Mouse (Mus musculus) heart, postnatal 0 days (tissue): ENCODE results near the gene Acer3. TPM values are rescaled to one million over a fixed set of nuclear protein-coding genes. Genes with fewer than 3 reads are reported as not detected.
"Not testable (repeated sequence)": the region's sequence is repeated elsewhere in the genome, so short reads cannot be mapped to it uniquely, and the experiment has no call there.

Experiments
- ATAC-seq: fragments of 200-750 bp; cut with Nextera tagmentation; 2 replicates; pipeline ENCODE4 v1.8.0; 2017; ENCODE audit warnings: low read depth, moderate number of reproducible peaks, moderate library complexity; ENCODE audit not compliant: insufficient read depth
- DNase-seq: peaks from one replicate; pipeline ENCODE4 v3.0.0-alpha.2; 2016; ENCODE audit warnings: low spot score
- H3K27ac ChIP-seq: fragments of 300-500 bp; sonication (generic); 2 replicates; pipeline ENCODE4 v1.5.1; 2014; ENCODE audit warnings: low read depth, mild to moderate bottlenecking
- H3K27me3 ChIP-seq: fragments of 300-500 bp; sonication (generic); 2 replicates; pipeline ENCODE4 v1.6.1; 2014; ENCODE audit warnings: low read length, mixed read lengths; ENCODE audit not compliant: control insufficient read depth, insufficient read depth
- H3K36me3 ChIP-seq: fragments of 300-500 bp; sonication (generic); replicated peaks from 2 replicates; pipeline ENCODE4 v1.6.1; 2014; ENCODE audit warnings: low read length, mixed read lengths; ENCODE audit not compliant: control insufficient read depth, insufficient read depth
- H3K4me1 ChIP-seq: fragments of 300-500 bp; sonication (generic); 2 replicates; pipeline ENCODE4 v1.6.1; 2014; ENCODE audit warnings: antibody characterized with exemption; ENCODE audit not compliant: control insufficient read depth, insufficient read depth
- H3K4me2 ChIP-seq: fragments of 300-500 bp; sonication (generic); 2 replicates; pipeline ENCODE4 v1.6.1; 2014; ENCODE audit warnings: low read depth, mild to moderate bottlenecking, low read length, moderate library complexity
- H3K4me3 ChIP-seq: fragments of 300-500 bp; sonication (generic); 2 replicates; pipeline ENCODE4 v1.5.1; 2014; ENCODE audit warnings: low read depth, low read length
- H3K9ac ChIP-seq: fragments of 300-500 bp; sonication (generic); replicated peaks from 2 replicates; pipeline ENCODE4 v1.6.1; 2014; ENCODE audit warnings: low read depth, low read length, mixed read lengths
- H3K9me3 ChIP-seq: fragments of 300-500 bp; sonication (generic); replicated peaks from 2 replicates; pipeline ENCODE4 v1.6.1; 2016; ENCODE audit warnings: low read length; ENCODE audit not compliant: control insufficient read depth
- CTCF ChIP-seq: IDR thresholded peaks from 2 replicates; pipeline ENCODE4 v1.5.1; 2016; ENCODE audit warnings: antibody characterized with exemption, control low read depth, low read depth
- EP300 ChIP-seq: IDR thresholded peaks from 2 replicates; pipeline ENCODE4 v1.6.1; 2016; ENCODE audit warnings: antibody characterized with exemption, low read depth
- WGBS: fragments of 180-500 bp; shearing (Covaris S2); extraction: QIAGEN DNeasy Blood & Tissue Kit; methylation state at CpG from one replicate; pipeline ENCODE4 v1.1.7; 2014; 5-methylcytosine and 5-hydroxymethylcytosine counted together
- polyA plus RNA-seq: library from polyadenylated mRNA; unstranded; fragments of >200 nt; fragmentation: Nextera tagmentation; extraction: Ambion mirVana; gene quantifications from 2 replicates; pipeline ENCODE4 v1.2.1, GENCODE M21; 2015
- total RNA-seq: library from RNA; depleted of rRNA; stranded (reverse); fragments of >200 nt; gene quantifications from 2 replicates; pipeline ENCODE4 v1.2.3, GENCODE M21; 2014; ENCODE audit warnings: low replicate concordance

The Acer3 gene
- total and polyA plus RNA-seq, 2 experiments from 2014 or later: 5.6 to 21.4 TPM

DNA sequence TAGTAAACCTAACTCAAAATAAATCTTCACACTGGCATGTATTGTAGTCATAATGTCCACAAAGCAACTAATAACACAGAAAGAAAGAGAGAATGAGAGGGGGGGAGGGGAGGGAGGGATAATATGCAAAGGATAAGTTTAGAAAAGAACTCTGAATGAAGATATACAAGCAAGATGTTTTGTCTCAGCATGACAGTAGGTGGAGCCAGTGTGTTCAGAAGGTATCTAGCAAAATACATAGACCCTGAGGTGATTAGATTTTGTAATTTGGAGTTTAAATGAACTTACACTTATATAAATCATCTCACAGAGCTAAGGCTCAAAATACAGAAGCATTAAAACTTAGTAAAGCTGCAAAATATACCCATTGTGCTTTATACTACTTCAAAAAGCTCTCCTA, 44.7 kb downstream of the Acer3 start:
- Histone ChIP-seq H3K36me3 (no peaks in the 10 kb centered on the region), H3K9me3 (no peaks in the 10 kb centered on the region; the same call in 1 of the 2 replicates), H3K4me2 (no peak overlapping the region), H3K27ac (no peak overlapping the region), H3K4me3 (no peak overlapping the region), H3K4me1 (no peaks in the 10 kb centered on the region), H3K9ac (no peak overlapping the region), H3K27me3 (no peaks in the 10 kb centered on the region)
- DNase-seq (no peak), ATAC-seq (no peak)
- TF ChIP-seq EP300 (no peak), CTCF (peak; percentile 43)

DNA sequence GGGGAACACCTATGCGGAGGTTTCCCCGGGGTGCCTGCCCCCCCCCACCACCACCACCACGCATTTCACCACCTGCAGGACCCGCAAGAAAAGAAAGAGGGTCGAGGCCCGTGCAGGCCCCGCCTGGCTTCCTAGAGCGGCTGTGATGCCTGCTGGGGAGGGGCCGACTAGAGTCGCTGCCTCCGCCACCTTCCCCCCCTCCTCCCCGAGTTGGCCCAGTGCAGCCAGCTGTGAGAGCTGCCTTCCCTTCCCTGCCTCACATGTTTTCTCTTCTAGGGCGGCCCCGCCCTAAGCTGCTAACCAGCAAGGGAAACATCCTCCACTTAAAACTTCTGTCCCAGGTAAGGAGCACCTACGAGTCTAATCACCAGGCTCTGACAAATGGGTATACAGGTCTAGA, 52.8 kb downstream of the Acer3 start:
- not testable (repeated sequence) for H3K36me3 ChIP-seq, H3K27ac ChIP-seq, H3K9ac ChIP-seq, DNase-seq, H3K4me1 ChIP-seq, ATAC-seq, H3K27me3 ChIP-seq, H3K9me3 ChIP-seq
- 29% methylated on average over 14 of the region's 15 CpGs for WGBS
- Histone ChIP-seq H3K4me2 (peak overlapping the region; percentile 50), H3K4me3 (peak overlapping the region; percentile 25)

DNA sequence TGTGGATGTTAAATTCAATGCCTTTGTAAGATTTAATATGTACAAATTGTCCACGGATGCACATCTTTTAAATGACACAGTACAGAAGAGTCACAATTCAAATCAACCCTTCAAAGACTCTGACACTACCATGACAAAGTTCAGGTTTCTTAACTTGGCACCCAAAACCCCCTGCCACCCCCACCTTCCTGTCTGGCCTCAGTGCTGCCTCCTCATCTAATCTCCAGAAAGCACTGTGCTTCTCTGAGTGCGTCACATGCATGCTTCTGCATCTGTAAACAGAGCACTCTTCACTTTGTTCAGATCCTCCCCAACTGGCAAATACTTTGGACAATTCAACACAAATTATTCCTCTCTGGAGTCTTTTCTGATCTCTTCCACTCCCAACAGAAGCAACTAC, 68.5 kb downstream of the Acer3 start:
- H3K27me3 ChIP-seq: no peaks in the 10 kb centered on the region
- WGBS: 72% methylated on average over 2 of the region's 2 CpGs
- H3K9ac ChIP-seq: no peak overlapping the region
- ATAC-seq (no peak), DNase-seq (no peak)
- no peak overlapping the region for H3K4me3 ChIP-seq
- H3K36me3 ChIP-seq: 0 out of 2 replicates have a peak, but pooled peaks cover 11% of the 10 kb centered on the region
- no peak overlapping the region for H3K4me2 ChIP-seq
- no peak overlapping the region for H3K27ac ChIP-seq
- H3K4me1 ChIP-seq: no peaks in the 10 kb centered on the region
- H3K9me3 ChIP-seq: no peaks in the 10 kb centered on the region
- TF ChIP-seq CTCF (no peak), EP300 (no peak)

DNA sequence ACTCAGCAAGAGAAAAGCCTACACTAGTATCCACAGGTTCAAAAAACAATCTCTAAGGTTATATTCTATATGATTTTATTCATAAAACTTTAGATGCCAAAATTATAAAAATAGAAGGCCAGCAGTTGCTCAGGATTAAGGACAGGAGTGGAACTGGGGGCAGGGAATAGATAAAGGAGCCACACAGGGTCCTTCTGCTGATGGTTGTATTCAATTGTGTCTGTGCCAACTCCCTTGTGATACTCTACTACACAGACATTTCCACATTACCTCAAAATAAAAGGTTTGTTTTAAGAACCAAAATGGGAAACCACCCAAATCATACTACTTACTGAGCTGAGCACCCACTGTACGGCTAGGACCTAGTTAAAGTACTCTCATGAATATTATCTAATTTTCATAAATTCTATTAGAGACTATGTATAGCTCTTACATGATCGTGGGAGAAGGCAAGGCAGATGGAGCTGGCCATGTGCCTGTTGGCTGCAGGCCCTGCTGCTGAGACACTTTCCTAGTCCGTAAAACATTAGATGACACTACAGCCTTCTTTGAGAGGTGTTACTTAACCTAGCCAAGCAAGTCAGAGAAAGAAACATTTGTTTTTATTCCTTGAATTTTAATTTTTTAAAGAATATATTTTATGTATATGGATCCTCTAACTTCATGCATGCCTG, 84.2 kb downstream of the Acer3 start:
- Histone ChIP-seq H3K4me3 (no peak overlapping the region), H3K27ac (peak overlapping the region; percentile 9; the same call in 1 of the 2 replicates), H3K4me1 (0 out of 2 replicates have a peak, but pooled peaks cover 10% of the 10 kb centered on the region), H3K9me3 (no peaks in the 10 kb centered on the region), H3K36me3 (no peaks in the 10 kb centered on the region), H3K4me2 (peak overlapping the region; percentile 11; the same call in 1 of the 2 replicates), H3K27me3 (no peaks in the 10 kb centered on the region), H3K9ac (no peak overlapping the region)
- peak; percentile 82 for ATAC-seq
- peak; percentile 51 for DNase-seq
- TF ChIP-seq CTCF: no peak
- TF ChIP-seq EP300: no peak
- 19% methylated on average over 3 of the region's 3 CpGs for WGBS

DNA sequence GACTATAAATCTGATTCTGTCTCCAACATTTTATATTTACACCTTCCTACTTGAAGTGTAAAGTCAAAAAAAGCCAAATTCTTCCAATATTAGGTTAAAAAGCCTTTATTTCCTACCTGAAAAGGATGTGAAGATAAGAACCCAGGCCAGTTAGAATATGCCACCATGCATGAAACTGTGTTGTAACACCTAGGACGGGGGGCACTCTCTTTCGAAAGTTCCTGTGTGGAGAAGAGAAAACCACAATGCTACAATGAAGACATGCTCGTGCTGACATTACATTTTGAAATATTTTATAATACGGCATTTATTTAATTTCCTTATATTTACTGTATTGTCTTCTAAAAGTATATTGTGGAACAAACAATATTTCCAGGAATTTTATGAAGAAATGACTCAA, 97.2 kb downstream of the Acer3 start:
- TF ChIP-seq CTCF (no peak), EP300 (no peak)
- H3K4me2 ChIP-seq: no peak overlapping the region
- no peaks in the 10 kb centered on the region for H3K9me3 ChIP-seq
- no peak overlapping the region for H3K27ac ChIP-seq
- H3K4me1 ChIP-seq: no peaks in the 10 kb centered on the region
- H3K27me3 ChIP-seq: no peaks in the 10 kb centered on the region
- H3K36me3 ChIP-seq: no peaks in the 10 kb centered on the region; the same call in 1 of the 2 replicates
- WGBS: 92% methylated on average over 4 of the region's 4 CpGs
- DNase-seq (no peak), ATAC-seq (no peak)
- no peak overlapping the region for H3K9ac ChIP-seq
- H3K4me3 ChIP-seq: no peak overlapping the region

DNA sequence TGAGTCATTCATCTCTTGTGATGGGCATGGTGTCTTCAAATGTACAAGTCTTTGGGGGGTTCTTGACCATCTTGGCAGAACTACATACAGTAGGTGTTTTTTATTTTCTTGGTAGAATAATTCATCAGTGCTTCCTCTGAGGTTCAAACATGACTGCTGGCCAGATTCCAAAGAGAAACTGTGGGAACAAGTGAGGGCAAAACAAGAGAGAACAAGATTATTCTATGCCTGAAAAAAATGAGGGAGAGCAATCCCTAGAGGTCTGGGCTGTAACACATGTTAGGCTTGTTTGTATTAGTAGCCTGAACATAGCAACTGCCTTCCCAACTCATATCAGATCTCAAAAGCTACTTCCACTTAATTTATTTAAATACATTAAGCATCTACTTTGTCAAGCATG, 104.3 kb downstream of the Acer3 start:
- H3K4me1 ChIP-seq: no peaks in the 10 kb centered on the region
- no peak overlapping the region for H3K4me2 ChIP-seq
- TF ChIP-seq CTCF: no peak
- TF ChIP-seq EP300: no peak
- no peak overlapping the region for H3K4me3 ChIP-seq
- no peaks in the 10 kb centered on the region for H3K9me3 ChIP-seq
- no peak overlapping the region for H3K9ac ChIP-seq
- DNase-seq (no peak), ATAC-seq (no peak)
- H3K27me3 ChIP-seq: no peaks in the 10 kb centered on the region
- no peak overlapping the region for H3K27ac ChIP-seq
- no peaks in the 10 kb centered on the region for H3K36me3 ChIP-seq
